Mouse (Mus musculus) urinary bladder, postnatal 10 days (tissue): ENCODE data around the gene Zfp128.
A peak's percentile ranks its signal among the peaks of the same experiment; 100 is the strongest.
"Not testable (repeated sequence)": the region's sequence is repeated elsewhere in the genome, so short reads cannot be mapped to it uniquely, and the experiment has no call there.

ENCODE experiments used
- DNase-seq: peaks from one replicate; pipeline ENCODE4 v3.0.0; 2022; ENCODE audit warnings: low spot score

Zfp128 gene

DNA sequence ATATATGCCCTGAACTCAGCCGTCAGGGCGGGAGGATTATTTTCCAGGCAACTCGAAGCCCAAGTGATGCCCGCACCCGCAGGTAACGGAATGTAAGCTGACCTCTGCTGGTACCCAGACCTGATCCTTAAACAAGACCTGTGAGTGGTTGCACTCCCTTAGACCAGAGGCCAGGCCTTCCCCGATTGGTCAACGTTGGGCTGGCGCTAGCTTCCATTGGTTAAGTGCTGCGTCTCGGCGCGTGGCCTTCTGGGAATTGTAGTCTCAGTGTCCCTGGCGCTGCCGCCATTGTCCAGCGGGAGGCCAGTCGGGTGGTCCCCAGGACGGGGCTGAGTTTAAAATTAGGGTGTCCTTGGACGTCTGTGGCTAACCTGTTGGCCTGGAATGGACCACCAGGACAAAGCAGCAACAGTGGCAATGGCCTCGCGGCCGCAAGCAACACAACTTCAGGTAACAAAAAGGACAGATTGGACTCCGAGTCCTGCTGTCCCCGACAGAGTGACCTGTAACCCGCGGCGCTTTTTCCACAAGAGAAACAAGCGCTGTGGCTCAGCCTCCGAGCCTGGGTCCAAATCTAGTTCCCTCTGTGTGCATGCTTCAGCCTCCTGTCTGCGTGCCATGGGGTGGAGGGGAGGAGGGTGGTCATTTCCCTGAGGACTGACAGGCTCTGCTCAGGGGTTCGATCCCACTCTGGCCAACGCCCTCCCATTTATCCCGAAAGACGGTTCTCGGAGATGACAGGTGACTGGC, at the start of gene Zfp128:
TSS of gene Zfp128 (plus strand) at position 267 of the 750 bp plus-strand sequence.
- DNase-seq, result peak; percentile 80

- peak; percentile 79 for DNase-seq
Observed at GRCm38 (mm10) chr7:12834162-12835120, 46.5 kb upstream of the Zfp128 start, which contains the start of gene Zfp110. Zfp110 (plus strand) TSS chr7:12834761.

DNA sequence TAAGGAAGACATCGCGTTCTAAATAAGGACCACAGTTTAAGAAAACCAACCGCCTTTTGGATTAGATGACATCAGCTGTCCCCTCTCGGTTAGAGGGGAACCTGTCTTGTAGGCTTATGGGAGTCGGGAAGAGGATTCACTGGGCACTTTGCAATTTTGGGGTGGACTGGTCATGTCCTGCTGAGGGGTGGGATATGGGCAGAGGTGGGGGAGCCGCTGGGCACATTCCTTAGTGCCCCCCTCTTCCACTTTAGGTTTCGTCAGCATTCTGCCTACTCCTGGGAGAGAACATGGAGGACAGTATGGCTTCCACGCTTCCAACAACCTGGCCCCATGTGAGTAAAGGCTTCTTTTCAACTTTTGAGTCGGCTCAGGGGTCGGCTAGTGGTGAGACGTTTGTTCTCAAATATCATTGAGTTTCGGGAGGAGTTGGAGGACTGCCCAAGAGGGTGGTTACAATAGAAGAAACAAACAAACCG, 45.7 kb upstream of the Zfp128 start:
- no peak for DNase-seq

DNA sequence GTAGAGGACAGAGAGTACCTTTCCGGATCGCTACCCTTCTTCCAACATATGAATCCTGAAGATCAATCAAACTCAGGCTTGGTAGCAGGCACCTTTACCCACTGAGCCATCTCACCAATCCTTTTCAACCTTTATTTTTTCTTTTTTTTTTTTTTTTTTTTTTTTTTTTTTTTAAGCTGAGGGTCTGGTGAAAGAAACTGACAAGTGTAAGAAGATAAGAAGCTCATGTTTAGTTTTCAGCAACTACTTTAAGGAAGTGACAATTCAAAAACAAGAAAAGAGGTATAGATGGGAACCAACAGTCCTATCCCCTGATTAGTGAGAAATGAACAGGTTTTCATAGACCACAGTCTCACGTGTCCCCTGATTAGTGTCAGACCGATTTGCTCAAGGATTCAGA, 45.2 kb upstream of the Zfp128 start:
- DNase-seq, result no peak

- DNase-seq, result no peak
Observed at GRCm38 (mm10) chr7:12874301-12874700, 6.7 kb upstream of the Zfp128 start.

- DNase-seq, result no peak
Observed at GRCm38 (mm10) chr7:12880036-12880435, 941 bp upstream of the Zfp128 start.

DNA sequence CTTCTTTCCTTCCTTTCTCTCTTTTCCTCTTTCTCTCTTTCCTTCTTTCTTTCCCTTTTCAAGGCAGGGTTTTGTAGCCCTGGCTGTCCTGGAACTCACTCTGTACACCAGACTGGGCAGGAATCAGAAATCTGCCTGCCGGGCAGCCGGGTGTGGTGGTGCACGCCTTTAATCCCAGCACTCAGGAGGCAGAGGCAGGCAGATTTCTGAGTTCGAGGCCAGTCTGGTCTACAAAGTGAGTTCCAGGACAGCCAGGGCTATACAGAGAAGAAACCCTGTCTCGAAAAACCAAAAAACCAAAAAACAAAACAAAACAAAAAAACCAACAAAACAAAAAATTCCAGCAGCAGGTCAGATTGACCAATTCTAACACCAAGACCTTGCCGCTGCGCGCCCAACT, 480 bp upstream of the Zfp128 start:
- not testable (repeated sequence) for DNase-seq

DNA sequence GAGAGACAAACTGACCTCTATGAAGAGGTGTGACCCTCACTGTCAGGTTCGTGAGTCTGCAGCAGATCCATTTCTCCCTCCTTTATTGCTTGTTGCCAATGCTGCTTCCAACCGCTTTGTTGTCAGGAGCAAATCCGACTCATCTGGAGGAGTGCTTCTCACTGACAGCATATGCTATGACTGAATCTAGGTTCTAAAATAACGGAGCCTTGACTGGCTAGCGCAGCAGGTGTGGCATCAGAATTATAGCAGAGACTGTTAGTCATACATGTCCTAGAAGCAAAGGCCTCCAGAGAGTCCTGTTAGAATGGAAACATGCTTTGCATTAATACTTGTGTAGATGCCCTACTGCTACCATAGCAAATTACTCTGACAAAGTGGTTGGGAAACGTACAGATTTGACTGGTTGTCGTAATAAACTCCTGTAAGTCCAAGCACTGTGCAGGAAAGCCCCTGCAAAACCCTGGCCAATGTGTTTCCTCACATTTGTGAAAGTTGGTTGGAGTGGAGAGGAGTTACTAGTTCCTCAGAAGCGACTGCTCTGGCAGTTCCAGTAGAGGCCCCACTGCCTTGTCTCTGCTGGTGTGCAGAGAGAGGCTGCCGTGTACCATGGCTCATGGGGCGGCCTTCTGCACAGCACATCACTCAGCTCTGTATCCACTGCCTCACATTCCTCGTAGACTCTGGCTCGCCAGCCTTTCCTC, 5.7 kb downstream of the Zfp128 start:
- no peak for DNase-seq

- no peak for DNase-seq
Observed at GRCm38 (mm10) chr7:12887585-12887984, 6.6 kb downstream of the Zfp128 start.

DNA sequence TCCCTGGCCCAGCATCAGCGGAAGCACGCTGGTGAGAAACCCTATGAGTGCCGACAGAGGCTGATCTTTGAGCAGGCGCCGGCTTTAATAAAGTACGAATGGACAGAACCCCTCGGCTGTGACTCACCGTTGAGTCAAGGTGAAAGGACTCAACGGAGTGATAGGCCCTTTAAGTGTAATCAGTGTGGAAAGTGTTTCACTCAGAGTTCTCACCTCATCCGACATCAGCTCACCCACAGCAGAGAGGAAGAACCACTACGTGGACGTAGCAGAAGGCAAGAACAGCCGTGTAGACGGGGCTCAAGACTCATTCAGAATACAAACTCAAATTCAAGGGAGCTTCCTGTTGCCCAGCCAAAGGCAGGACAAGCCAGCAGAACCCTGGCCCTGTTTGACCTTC, 10.0 kb downstream of the Zfp128 start:
- no peak for DNase-seq

DNA sequence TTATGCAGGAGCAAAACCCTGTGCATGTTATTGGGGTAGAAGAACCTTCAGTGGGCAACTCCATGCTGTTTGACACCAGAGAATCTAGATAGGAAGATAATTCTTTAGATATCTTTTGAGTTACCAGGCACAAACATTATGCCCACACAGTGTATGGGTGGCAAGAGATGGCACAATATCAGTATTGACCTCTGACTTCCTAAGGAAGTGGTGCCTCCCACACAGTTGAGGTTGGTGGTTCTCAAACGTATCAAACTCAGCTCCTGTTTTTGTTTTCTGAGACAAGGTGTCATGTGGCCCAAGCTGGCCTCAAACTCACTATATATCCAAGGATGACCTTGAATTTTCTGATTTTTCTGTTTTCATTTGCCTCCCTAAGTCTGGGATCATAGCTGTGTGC, 10.4 kb downstream of the Zfp128 start:
- DNase-seq, result no peak

DNA sequence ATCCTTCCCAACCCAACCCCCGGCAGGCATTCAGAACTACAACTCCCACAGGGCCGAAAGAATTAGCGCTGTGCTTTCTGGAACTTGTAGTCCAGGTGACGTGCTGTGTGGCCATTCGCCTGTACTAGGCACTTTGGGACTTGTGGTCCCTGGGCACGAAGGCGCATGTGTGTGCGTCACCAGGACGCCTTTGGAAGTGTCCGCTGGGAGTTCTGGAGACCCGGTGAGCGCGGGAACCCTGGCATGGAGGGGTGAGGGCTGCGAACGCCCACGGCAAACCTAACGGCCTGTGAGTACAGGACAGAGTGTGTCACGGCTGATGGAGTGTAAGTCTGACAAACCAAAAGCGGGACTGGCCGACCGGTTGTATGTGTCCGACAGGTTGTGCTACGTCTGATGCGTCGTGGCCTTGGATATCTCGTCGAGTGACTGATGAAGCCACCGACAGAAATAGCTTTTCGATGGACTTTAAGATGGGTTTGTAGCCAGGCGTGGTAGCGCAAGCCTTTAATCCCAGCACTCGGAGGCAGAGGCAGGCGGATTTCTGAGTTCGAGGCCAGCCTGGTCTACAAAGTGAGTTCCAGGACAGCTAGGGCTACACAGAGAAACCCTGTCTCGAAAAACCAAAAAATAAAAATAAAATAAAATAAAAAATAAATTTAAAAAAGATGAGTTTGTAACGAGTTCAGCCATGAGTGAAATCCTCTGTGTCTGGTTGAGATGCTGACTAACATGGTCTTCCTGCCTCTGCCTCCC, 16.9 kb downstream of the Zfp128 start, which contains the start of gene Zscan22:
TSS of gene Zscan22 (plus strand) at position 161 of the 756 bp plus-strand sequence.
- peak; percentile 69 for DNase-seq

DNA sequence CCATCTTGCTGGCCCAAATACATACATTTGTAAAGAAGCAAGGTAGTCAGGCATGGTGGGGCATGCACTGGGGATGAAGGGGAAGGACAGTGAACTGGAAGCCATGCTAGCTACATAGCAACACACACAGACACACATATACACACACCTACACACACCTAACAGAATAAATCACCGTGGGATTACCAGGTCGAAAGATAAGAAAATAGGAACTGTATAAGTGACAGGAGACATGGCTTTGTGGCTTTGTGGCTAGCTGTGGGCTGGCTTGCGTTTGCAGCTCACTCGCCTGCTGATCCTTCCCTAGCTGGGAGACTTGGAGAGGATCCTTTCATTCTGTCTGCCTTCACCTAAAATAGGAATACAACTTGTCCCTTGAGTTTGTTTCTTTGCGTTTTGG, 20.5 kb downstream of the Zfp128 start:
- no peak for DNase-seq

- DNase-seq, result no peak
Observed at GRCm38 (mm10) chr7:12903623-12904022, 22.6 kb downstream of the Zfp128 start.

- DNase-seq, result no peak
Observed at GRCm38 (mm10) chr7:12905146-12905545, 24.2 kb downstream of the Zfp128 start.

DNA sequence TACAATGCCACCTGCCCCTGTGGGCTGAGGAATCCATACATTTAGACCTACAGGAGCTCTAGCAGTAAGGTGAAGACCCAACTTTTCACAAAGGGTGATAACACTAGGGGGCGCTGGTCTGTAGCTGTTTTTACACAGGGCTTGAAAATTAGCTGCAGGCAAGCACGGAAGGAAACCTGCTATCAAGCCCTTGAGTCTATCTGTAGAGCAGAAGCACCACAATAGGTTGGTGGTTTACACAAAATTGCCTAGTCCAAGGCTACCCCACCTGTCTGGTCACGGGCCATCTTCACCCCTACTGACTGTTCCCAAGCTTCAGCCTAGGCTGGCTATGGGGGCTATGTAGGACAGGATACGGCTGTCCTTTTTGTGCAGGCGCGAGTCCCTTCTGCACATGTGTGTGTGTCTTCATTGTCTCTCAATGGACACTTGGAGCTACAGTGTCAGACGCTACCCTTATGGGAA, 28.6 kb downstream of the Zfp128 start:
- DNase-seq, result peak; percentile 26

- no peak for DNase-seq
Observed at GRCm38 (mm10) chr7:12910181-12910668, 29.2 kb downstream of the Zfp128 start.

GRCm38 (mm10) chr7:12913556-12913955, 32.6 kb downstream of the Zfp128 start:
- no peak for DNase-seq

GRCm38 (mm10) chr7:12920495-12920894, 39.5 kb downstream of the Zfp128 start:
- not testable (repeated sequence) for DNase-seq

- DNase-seq, result no peak
Observed at GRCm38 (mm10) chr7:12921318-12921704, 40.3 kb downstream of the Zfp128 start.
